Mouse (Mus musculus): ENCODE data around the gene Alx3. TPM values are rescaled to one million over a fixed set of nuclear protein-coding genes. Genes with fewer than 3 reads are reported as not detected.
"Not testable (repeated sequence)": the region's sequence is repeated elsewhere in the genome, so short reads cannot be mapped to it uniquely, and the experiment has no call there.

Alx3 gene
- total RNA-seq, 2 experiments from 2014 or later, result not detected

GRCm38 (mm10) chr3:107627641-107628040 is 32.8 kb downstream of the Alx3 start:
- DNase-seq, result no peak

GRCm38 (mm10) chr3:107628551-107628950 is 33.7 kb downstream of the Alx3 start:
- DNase-seq, result no peak

DNA sequence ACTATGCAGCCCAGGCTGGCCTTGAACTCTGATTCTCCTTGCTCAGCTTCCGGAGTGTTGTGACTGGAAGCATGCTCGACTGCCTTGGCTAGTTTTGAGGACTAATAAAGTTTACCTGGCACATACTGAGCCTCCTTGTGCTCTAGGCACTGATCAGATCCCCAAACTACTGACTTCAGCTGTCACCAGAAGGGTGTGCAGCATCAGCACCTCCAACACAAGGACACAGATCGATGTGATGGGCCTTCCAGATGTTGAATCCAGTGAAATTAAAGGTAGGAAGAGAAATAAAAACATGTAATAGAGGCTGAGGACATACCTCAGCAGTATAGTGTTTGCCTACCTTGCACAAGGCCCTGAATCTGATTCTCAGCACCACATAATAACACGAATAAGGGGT is 34.6 kb downstream of the Alx3 start:
- DNase-seq, result no peak

GRCm38 (mm10) chr3:107630682-107631522 is 36.1 kb downstream of the Alx3 start, which contains the start of gene Gm10961:
Gene Gm10961 (plus strand): TSS chr3:107631322.
- DNase-seq, result peak; percentile 60

- DNase-seq, result peak; percentile 95
These were observed 36.7 kb downstream of the Alx3 start, which contains the start of gene Strip1 for GRCm38 (mm10) chr3:107631523-107631958. Gene Strip1 (minus strand): TSS chr3:107631694.

- no peak for DNase-seq
These were observed 38.0 kb downstream of the Alx3 start for GRCm38 (mm10) chr3:107632786-107633185.

GRCm38 (mm10) chr3:107633906-107634305 is 39.1 kb downstream of the Alx3 start:
- DNase-seq, result no peak

DNA sequence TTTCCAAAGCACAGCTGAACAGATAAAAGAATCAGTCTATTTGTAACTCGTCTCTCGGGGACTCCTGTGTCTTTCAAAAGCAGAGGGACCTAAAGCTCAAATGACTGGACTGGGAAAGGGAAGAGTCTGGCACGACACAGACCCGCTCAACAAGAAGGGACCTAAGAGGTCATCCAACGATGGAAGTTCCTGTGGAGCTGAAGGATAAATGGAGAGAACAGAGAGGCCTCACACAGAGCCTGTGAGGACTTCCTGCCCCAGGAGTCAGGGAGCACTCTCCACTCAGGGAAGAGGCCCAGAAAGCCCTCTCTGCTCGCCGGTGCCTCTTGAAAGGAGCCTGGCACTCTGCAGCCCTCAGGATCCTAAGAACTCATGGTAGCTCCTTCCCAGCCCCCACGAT is 41.0 kb downstream of the Alx3 start:
- DNase-seq, result no peak

- no peak for DNase-seq
These were observed 41.4 kb downstream of the Alx3 start for GRCm38 (mm10) chr3:107636236-107636635.

GRCm38 (mm10) chr3:107637606-107638172 is 42.9 kb downstream of the Alx3 start:
- DNase-seq, result no peak

GRCm38 (mm10) chr3:107646947-107647346 is 52.1 kb downstream of the Alx3 start:
- DNase-seq, result peak; percentile 44

DNA sequence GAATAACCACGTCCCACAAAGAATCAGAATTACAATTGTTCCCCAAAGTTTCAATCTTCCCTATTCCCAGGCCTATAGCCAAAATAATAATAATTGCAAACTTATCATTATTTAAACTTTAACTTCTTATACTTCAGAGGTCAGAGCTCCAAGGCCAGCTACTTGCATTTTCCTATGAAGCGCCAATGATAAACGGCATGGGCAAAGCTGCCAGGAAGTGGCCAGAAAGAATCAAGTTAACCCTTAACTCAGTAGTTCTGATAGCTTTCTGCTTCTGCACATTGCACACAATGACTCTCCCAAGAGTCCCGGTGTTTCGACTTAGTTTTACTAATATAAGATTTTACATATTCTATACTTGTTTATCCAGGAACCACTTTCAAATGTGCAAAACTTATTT is 55.4 kb downstream of the Alx3 start:
- not testable (repeated sequence) for DNase-seq

DNA sequence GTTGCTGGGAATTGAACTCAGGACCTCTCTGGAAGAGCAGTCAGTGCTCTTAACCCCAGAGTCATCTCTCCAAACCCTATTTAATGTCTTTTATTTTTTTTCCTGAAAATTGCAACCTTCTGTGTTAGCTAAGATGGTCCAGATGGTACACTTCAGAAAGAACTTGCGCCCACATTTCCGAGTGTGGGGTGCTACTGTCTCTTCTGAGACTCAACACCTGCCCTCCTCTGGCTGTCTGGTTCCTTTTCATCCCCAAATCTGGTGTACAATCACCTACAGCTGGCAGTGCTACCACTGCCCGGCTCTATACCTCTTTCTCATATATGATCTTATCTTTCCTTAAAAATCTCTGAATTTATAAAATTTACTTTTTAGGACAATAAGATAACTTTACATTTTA is 58.1 kb downstream of the Alx3 start:
- no peak for DNase-seq

DNA sequence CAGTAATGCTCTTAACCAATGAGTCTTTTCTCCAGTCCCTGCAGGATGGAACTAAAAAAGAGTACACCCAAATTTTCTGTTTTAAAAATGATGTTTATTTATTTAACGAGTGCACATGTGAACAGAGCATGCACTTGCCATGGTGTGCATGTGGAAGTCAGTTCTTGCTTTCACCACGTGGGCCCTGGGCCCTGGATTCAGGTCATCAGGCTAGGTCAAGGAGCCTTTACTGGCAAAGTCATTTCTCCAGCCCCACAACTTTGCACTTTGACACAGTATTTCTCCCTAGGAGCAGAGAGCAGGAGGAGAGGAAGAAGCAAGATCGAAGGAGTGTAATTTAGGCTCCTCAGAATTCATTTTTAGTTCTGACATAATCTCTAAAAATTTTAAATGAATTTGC is 60.0 kb downstream of the Alx3 start:
- no peak for DNase-seq

Other genes starting within 250 kb of the Alx3 start
- under 1 TPM; 0.21 to 0.61 TPM for gene Kcnc4, start 135.5 kb upstream of the Alx3 start, total RNA-seq (2021)
- gene Slc6a17, start 77.0 kb upstream of the Alx3 start, total RNA-seq (2021), result 1 to 10 TPM; 4.7 to 5.2 TPM
- gene Ubl4b, start 40.0 kb upstream of the Alx3 start, total RNA-seq (2021), result not detected
- not detected for gene Gm10961, start 36.3 kb downstream of the Alx3 start, total RNA-seq (2021)
- gene Strip1, start 36.7 kb downstream of the Alx3 start, total RNA-seq (2021), result 10 to 100 TPM; 34.8 to 38.0 TPM
- gene Ahcyl1, start 101.5 kb downstream of the Alx3 start, total RNA-seq (2021), result 10 to 100 TPM; 92.0 to 95.7 TPM
- gene Csf1, start 165.4 kb downstream of the Alx3 start, total RNA-seq (2021), result 10 to 100 TPM; 14.8 to 15.4 TPM